Mouse (Mus musculus) liver, embryonic 13.5 days (tissue): ENCODE data around the gene Lypd6b. TPM values are rescaled to one million over a fixed set of nuclear protein-coding genes. Genes with fewer than 3 reads are reported as not detected.

Experiments
- ATAC-seq: fragments of 200-750 bp; cut with Nextera tagmentation; 2 replicates; pipeline ENCODE4 v1.8.0; 2017; ENCODE audit warnings: low read depth, mild to moderate bottlenecking, moderate number of reproducible peaks, moderate library complexity
- DNase-seq: peaks from one replicate; pipeline ENCODE4 v3.0.0; 2022
- H3K27ac ChIP-seq: fragments of 300-500 bp; sonication (generic); 2 replicates; pipeline ENCODE4 v1.5.1; 2015; ENCODE audit warnings: moderate library complexity, mild to moderate bottlenecking, inconsistent platforms
- H3K27me3 ChIP-seq: fragments of 300-500 bp; sonication (generic); 2 replicates; pipeline ENCODE4 v1.6.1; 2015; ENCODE audit warnings: mild to moderate bottlenecking, inconsistent platforms
- H3K36me3 ChIP-seq: fragments of 300-500 bp; sonication (generic); 2 replicates; pipeline ENCODE4 v1.6.1; 2015; ENCODE audit warnings: mild to moderate bottlenecking, inconsistent platforms
- H3K4me1 ChIP-seq: fragments of 300-500 bp; sonication (generic); replicated peaks from 2 replicates; pipeline ENCODE4 v1.6.1; 2015; ENCODE audit warnings: inconsistent platforms
- H3K4me2 ChIP-seq: fragments of 300-500 bp; sonication (generic); 2 replicates; pipeline ENCODE4 v1.6.1; 2015; ENCODE audit warnings: inconsistent platforms, mild to moderate bottlenecking, moderate library complexity
- H3K4me3 ChIP-seq: fragments of 300-500 bp; sonication (generic); replicated peaks from 2 replicates; pipeline ENCODE4 v1.5.1; 2015; ENCODE audit warnings: mild to moderate bottlenecking, inconsistent platforms
- H3K9ac ChIP-seq: fragments of 300-500 bp; sonication (generic); 2 replicates; pipeline ENCODE4 v1.6.1; 2015; ENCODE audit warnings: mild to moderate bottlenecking, inconsistent platforms
- H3K9me3 ChIP-seq: fragments of 300-500 bp; sonication (generic); replicated peaks from 2 replicates; pipeline ENCODE4 v1.6.1; 2016; ENCODE audit warnings: inconsistent platforms
- WGBS: fragments of 180-500 bp; shearing (Covaris S2); methylation state at CpG from one replicate; pipeline ENCODE4 v1.1.7; 2015; ENCODE audit not compliant: insufficient replicate concordance; 5-methylcytosine and 5-hydroxymethylcytosine counted together
- polyA plus RNA-seq: library from polyadenylated mRNA; unstranded; fragments of >200 nt; fragmentation: Nextera tagmentation; extraction: Ambion mirVana; gene quantifications from 2 replicates; pipeline ENCODE4 v1.2.1, GENCODE M21; 2015

Lypd6b gene
- polyA plus RNA-seq, 1 experiment from 2014 or later: not detected

DNA sequence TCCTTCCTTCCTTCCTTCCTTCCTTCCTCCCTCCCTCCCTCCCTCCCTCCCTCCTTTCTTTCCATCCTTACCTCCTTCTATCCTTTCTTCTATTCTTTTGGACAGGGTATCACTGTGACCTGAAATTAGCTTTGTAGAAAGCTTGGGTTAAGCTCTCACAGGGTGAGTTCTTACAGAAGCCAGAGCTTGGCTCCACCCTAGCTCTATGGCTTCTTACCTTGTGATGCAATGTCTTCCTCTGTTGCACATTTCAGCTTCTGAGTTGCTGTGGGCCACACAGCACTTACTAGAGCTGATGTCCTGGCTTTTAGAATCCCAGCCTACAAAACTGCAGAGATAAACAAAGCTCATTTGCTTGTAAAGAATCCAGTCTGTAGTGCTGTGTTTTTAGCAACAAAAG, 64.5 kb downstream of the Lypd6b start:
- H3K9me3 ChIP-seq: no peaks in the 10 kb centered on the region
- H3K9ac ChIP-seq: no peak overlapping the region
- no peaks in the 10 kb centered on the region for H3K4me1 ChIP-seq
- DNase-seq: no peak
- ATAC-seq: no peak
- H3K36me3 ChIP-seq: no peaks in the 10 kb centered on the region
- H3K27ac ChIP-seq: no peak overlapping the region
- no peak overlapping the region for H3K4me3 ChIP-seq
- no peaks in the 10 kb centered on the region for H3K27me3 ChIP-seq
- H3K4me2 ChIP-seq: no peak overlapping the region

DNA sequence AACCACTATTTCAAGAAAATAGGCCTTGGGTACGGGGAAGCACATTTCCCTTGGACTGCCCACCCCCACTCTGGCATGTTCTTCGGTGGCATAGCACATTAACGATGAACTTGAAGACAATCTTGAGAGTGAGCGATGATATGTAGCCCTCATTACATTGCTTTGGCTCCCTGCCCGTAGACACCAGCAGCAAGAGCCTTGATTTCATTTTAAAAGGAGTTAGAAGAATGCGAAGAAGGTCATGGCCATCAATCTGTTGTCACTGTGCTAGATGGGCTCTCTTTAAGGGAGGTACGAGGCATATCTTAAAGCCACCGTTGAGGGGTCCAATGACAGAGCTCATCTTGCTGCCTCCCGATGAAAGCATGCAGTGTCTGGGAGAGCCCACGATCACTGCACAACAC, 68.7 kb downstream of the Lypd6b start:
- Histone ChIP-seq H3K9me3 (no peaks in the 10 kb centered on the region), H3K4me3 (no peak overlapping the region), H3K4me2 (no peak overlapping the region), H3K27me3 (no peaks in the 10 kb centered on the region), H3K9ac (no peak overlapping the region), H3K27ac (no peak overlapping the region), H3K36me3 (no peaks in the 10 kb centered on the region), H3K4me1 (no peaks in the 10 kb centered on the region)
- DNase-seq: no peak
- no peak for ATAC-seq
- WGBS: 70% methylated on average over 10 of the region's 10 CpGs

DNA sequence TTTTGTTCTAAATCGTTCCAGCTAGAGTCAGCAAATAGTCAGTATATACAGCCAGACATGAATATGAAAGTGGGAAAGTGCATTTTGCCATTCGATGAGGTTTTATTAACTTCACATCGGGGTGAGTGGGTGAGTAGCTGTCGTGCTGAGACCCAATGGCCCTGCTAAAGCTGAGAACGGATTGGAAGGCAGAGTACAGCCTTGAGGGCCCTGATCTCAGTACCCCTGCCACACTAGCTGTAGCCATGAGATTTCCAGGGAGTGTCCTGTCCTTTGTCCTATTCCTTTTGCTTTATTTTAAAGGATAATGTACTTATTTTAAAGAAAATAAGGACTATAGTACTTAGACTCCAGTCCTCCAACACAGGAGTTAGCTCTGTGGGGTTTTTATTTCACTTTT, 69.1 kb downstream of the Lypd6b start:
- WGBS: 66% methylated on average over 5 of the region's 5 CpGs
- no peak overlapping the region for H3K9ac ChIP-seq
- H3K27me3 ChIP-seq: no peaks in the 10 kb centered on the region
- H3K4me2 ChIP-seq: no peak overlapping the region
- no peaks in the 10 kb centered on the region for H3K36me3 ChIP-seq
- no peaks in the 10 kb centered on the region for H3K9me3 ChIP-seq
- ATAC-seq (no peak), DNase-seq (no peak)
- H3K27ac ChIP-seq: no peak overlapping the region
- H3K4me3 ChIP-seq: no peak overlapping the region
- no peaks in the 10 kb centered on the region for H3K4me1 ChIP-seq

DNA sequence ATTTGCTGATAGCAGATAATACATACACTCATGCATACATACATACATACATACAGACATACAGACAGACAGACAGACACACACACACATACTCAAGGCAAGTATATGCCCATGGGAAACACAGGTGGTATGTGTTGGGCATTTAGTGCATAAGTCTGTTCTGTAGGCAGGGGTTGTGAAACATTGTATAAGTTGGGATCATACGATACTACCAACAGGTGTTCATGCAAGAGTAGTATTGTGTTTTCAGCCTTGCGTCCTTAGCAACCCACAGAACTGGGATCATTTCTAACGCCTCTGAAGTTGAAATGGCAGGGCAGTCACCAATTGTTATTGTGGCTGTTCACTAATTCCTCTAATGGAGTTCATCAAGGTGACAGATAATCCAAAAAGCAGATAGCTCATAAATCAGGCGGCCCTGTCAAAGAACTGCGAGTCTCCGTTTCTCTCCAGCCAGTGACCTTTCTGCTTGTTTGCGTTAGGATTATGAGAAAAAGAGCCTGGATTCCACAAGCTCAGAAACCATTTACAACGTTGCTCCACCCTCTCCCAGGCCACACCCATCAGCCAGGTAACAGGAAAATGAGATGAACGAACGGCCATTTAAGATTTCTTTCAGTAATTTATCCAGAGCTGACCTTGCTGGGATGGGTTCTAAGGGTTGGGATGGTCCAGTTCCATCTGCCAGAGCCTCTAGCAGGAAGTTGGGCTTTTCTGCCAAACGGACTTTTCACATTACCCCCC, 72.9 kb downstream of the Lypd6b start:
- WGBS: 43% methylated on average over 11 of the region's 11 CpGs
- H3K9ac ChIP-seq: no peak overlapping the region
- H3K4me2 ChIP-seq: no peak overlapping the region
- no peaks in the 10 kb centered on the region for H3K9me3 ChIP-seq
- no peaks in the 10 kb centered on the region for H3K27me3 ChIP-seq
- H3K36me3 ChIP-seq: no peaks in the 10 kb centered on the region
- no peak overlapping the region for H3K4me3 ChIP-seq
- H3K4me1 ChIP-seq: no peaks in the 10 kb centered on the region
- no peak for ATAC-seq
- DNase-seq: no peak
- H3K27ac ChIP-seq: no peak overlapping the region

DNA sequence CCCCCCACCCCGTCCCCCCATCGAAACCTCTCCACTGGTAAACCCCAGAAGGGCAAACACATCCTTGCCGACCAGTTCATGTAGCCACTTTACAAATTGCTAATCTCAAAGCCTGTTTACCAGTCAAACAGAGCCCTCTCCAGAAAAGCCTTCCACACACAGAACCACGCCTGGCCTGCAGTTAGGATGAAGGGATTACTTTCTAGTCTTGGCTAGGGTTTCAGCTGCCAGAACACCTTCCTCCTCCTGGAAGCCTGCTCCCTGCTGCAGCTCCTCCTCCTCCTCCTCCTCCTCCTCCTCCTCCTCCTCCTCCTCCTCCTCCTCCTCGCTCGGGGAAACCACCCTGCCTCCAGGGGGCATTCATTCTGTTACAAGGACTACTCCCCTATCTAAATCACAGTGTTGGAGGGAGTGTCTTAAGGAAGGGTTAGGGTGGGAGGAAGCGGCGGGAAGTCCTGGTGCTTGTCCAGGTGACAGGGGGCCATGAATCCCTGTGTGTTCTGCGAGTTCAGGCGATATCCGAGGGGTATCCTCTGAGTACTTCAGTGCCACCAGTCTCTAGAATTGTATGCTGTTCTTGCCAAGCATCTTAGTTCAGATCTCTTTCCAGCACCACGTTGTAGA, 73.6 kb downstream of the Lypd6b start:
- DNase-seq: no peak
- ATAC-seq: no peak
- H3K4me1 ChIP-seq: no peaks in the 10 kb centered on the region
- no peak overlapping the region for H3K27ac ChIP-seq
- H3K9me3 ChIP-seq: no peaks in the 10 kb centered on the region
- 18% methylated on average over 10 of the region's 12 CpGs for WGBS
- no peaks in the 10 kb centered on the region for H3K36me3 ChIP-seq
- no peak overlapping the region for H3K9ac ChIP-seq
- no peak overlapping the region for H3K4me2 ChIP-seq
- H3K4me3 ChIP-seq: no peak overlapping the region
- no peaks in the 10 kb centered on the region for H3K27me3 ChIP-seq

DNA sequence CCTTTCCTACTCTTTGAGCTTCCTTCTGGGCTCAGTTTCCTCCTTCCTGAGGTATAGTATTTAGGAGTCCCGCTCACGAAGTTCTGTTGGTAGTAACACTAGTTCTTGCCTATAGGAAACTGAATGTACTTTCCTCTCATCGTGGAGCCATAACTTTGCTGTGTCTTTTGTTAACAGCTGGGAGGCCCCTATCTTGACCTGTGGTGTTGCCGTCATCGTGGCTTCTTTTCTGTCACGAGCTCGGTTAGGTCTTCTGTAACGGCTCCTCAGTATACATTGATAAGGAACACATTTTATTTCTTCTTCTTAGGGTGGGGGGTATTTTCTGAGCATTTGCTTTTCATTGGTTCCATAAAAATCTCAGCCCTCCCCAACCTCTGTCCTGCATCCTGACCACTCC, 74.2 kb downstream of the Lypd6b start:
- H3K27me3 ChIP-seq: no peaks in the 10 kb centered on the region
- no peak overlapping the region for H3K9ac ChIP-seq
- H3K9me3 ChIP-seq: no peaks in the 10 kb centered on the region
- DNase-seq (no peak), ATAC-seq (no peak)
- no peak overlapping the region for H3K4me2 ChIP-seq
- no peak overlapping the region for H3K27ac ChIP-seq
- H3K36me3 ChIP-seq: no peaks in the 10 kb centered on the region
- H3K4me3 ChIP-seq: no peak overlapping the region
- 13% methylated on average over 8 of the region's 8 CpGs for WGBS
- no peaks in the 10 kb centered on the region for H3K4me1 ChIP-seq

DNA sequence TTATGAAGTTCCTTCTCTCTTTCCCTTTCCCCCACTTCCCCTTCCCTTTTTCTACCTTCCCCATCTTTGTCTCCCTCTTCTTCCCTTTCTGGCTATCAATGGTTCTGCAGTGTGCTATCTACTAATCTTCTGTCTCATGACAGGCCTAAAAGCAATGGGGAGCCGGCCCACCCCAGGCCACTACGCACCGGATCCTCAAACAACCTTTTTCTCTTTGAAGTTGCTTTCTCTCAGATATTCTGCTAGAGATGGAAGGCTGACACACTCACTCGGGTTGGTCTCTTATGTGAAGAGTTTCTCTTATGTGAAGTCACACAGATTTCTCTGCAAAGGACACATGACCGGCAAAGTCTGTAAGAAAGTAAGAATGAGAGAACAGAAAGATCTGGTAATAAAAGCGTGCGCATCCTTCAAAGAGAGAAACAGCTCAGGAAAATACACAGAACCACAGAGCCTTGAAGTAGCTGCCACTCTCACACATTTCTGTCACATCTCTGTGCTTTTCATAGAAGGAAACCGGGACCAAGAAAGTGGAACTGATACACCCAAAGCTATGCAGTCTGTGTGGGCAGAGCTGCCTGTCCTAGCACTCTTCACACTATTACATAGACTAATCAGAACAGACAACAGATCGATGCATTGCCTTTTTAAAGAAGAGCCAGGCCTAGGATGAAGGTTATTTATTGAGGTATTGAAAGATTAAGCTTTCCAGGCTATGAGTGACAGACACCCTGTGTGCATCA, 80.8 kb downstream of the Lypd6b start:
- Histone ChIP-seq H3K9me3 (no peaks in the 10 kb centered on the region), H3K27ac (no peak overlapping the region), H3K9ac (no peak overlapping the region), H3K4me3 (no peak overlapping the region), H3K4me1 (peaks cover 11% of the 10 kb centered on the region), H3K27me3 (no peaks in the 10 kb centered on the region), H3K36me3 (no peaks in the 10 kb centered on the region), H3K4me2 (no peak overlapping the region)
- WGBS: 62% methylated on average over 9 of the region's 9 CpGs
- DNase-seq (no peak), ATAC-seq (no peak)

DNA sequence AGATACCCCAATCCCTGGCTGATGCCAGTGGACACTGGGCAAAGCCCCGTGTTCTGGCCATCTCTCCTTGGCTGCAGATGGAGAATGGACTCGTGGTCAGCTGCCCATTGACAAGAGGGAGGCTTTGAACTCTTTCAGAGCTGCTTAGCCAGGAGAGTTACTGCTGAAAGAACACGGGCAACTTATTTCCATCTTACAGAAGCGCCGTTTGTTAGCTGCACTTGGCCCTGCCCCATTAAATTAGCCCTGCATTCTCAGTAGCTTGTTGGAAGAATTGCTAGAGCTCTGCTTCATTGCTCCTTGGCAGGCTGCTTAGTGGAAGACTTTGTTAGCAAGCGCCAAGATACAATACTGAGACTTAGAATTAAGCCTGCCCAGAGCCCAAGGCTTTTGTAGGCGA, 81.6 kb downstream of the Lypd6b start:
- no peak overlapping the region for H3K4me2 ChIP-seq

DNA sequence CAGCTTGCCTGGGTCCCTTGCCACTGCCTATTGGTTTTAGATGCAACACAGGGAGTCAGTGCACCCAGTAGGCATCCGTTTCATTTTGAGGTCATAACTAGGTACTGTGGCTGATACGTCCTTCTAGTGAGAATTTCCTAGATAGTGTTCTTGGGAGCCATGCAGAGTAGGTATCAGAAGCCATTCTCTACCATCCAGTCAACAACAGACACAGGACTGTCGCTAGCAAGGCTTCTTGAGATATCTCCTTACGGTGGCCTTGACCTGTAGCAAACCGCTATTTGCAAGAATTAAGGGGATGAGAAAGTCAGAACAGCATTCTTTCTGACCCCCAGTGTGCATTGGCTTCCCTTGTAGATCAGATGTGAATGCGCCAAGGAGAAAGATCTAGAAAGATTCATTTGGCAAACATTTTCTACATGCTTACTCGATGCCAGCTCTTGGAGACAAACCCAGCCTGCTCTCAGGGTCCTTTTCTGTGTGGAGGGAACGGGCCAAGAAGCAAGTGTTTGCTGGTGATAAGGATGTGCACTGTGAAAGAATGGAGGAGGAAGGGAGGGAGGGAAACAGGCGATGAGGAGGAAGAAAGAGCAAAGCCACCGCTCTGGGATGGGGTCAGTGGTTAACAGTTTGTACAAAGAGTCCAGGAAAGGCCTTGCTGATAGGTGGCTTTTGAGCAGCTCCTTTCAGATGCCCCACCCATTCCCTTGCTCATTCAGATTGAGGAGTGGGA, 82.5 kb downstream of the Lypd6b start:
- ATAC-seq (peak; percentile 81), DNase-seq (peak; percentile 19)
- Histone ChIP-seq H3K4me1 (peaks cover 11% of the 10 kb centered on the region), H3K9me3 (no peaks in the 10 kb centered on the region), H3K27ac (peak overlapping the region; percentile 13; the same call in 1 of the 2 replicates), H3K4me3 (no peak overlapping the region), H3K36me3 (no peaks in the 10 kb centered on the region), H3K27me3 (no peaks in the 10 kb centered on the region), H3K9ac (no peak overlapping the region), H3K4me2 (0 out of 2 replicates have a peak overlapping the region, but pooled peaks have one; percentile 8)
- 34% methylated on average over 10 of the region's 10 CpGs for WGBS

More for the DNA sequence above, 81.6 kb downstream of the Lypd6b start:
- no peaks in the 10 kb centered on the region for H3K36me3 ChIP-seq
- ATAC-seq: no peak
- H3K27ac ChIP-seq: no peak overlapping the region
- WGBS: 66% methylated on average over 7 of the region's 7 CpGs
- H3K9me3 ChIP-seq: no peaks in the 10 kb centered on the region
- peaks cover 11% of the 10 kb centered on the region for H3K4me1 ChIP-seq
- DNase-seq: no peak
- H3K27me3 ChIP-seq: no peaks in the 10 kb centered on the region
- no peak overlapping the region for H3K9ac ChIP-seq
- no peak overlapping the region for H3K4me3 ChIP-seq

DNA sequence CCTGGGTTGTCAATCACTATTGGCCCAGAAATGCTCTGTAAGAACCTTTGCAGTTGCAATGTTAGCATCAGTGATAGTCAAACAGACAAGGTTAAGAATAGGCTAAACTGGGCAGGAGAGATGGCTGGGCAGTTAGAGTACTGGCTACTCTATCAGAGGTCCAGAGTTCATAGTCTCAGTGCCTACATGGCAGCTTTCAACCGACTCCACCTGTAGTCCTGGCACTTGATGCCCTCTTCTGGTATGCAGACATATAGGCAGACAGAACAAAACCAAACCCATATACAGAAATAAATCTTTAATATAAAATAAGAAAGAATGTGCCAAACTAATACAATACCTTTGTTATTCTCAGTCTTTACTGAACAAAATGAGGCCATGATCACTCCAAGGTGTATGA, 83.5 kb downstream of the Lypd6b start:
- no peaks in the 10 kb centered on the region for H3K27me3 ChIP-seq
- peaks cover 11% of the 10 kb centered on the region for H3K4me1 ChIP-seq
- no peak overlapping the region for H3K4me2 ChIP-seq
- H3K9ac ChIP-seq: no peak overlapping the region
- WGBS: 55% methylated on average over 1 of the region's 1 CpGs
- H3K4me3 ChIP-seq: no peak overlapping the region
- no peaks in the 10 kb centered on the region for H3K36me3 ChIP-seq
- no peak for DNase-seq
- H3K27ac ChIP-seq: no peak overlapping the region
- ATAC-seq: no peak
- no peaks in the 10 kb centered on the region for H3K9me3 ChIP-seq

DNA sequence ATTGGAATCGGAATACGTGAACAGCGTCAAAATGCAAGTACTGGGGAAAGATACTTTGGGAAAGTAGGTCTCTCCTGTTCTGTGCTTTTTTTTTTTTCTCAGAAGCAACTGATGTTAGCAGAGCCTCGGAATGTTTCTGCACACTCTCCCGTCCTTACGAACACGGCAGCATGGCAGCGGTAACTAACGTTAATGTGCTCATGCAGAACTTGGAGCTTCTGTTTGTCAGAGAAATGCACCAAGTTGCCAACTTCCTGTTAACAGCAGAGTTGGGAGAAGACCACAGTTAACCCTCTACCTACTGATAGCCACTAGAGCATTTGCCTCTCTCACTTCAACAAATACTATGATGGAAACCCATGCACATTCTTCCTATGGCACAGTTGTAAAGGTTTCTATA, 93.0 kb downstream of the Lypd6b start:
- Histone ChIP-seq H3K36me3 (no peaks in the 10 kb centered on the region), H3K27ac (no peak overlapping the region), H3K4me3 (no peak overlapping the region), H3K4me1 (no peaks in the 10 kb centered on the region), H3K27me3 (no peaks in the 10 kb centered on the region), H3K9ac (no peak overlapping the region), H3K9me3 (no peaks in the 10 kb centered on the region), H3K4me2 (no peak overlapping the region)
- 41% methylated on average over 9 of the region's 9 CpGs for whole genome bisulfite sequencing
- ATAC-seq: no peak
- no peak for DNase-seq
